Mouse (Mus musculus) lung, adult 2 months (tissue): ENCODE results near the gene Arr3.

Source experiments
- CTCF ChIP-seq: fragments of 200-500 bp; IDR thresholded peaks from 2 replicates; pipeline ENCODE4 v1.5.1; 2011; ENCODE audit warnings: mild to moderate bottlenecking, low read length, control low read depth; ENCODE audit not compliant: insufficient read depth
- POLR2A ChIP-seq: fragments of 200-500 bp; IDR thresholded peaks from 2 replicates; pipeline ENCODE4 v1.6.1; 2011; ENCODE audit warnings: low read depth, mild to moderate bottlenecking, control low read depth, low read length, borderline replicate concordance; ENCODE audit errors: extremely low read depth

- no peak for TF ChIP-seq CTCF
- no peak for TF ChIP-seq POLR2A
Measured at GRCm38 (mm10) chrX:100605314-100605713, at the start of gene Arr3.
